Mouse (Mus musculus) hindbrain, postnatal 0 days (tissue): ENCODE results near the gene Ocm. TPM values are rescaled to one million over a fixed set of nuclear protein-coding genes. Genes with fewer than 3 reads are reported as not detected.
"Not testable (repeated sequence)": the region's sequence is repeated elsewhere in the genome, so short reads cannot be mapped to it uniquely, and the experiment has no call there.

ENCODE experiments used
- ATAC-seq: fragments of 200-750 bp; cut with Nextera tagmentation; 2 replicates; pipeline ENCODE4 v1.8.0; 2017; ENCODE audit warnings: mild to moderate bottlenecking, moderate TSS enrichment, moderate library complexity
- DNase-seq: peaks from one replicate; pipeline ENCODE4 v3.0.0-alpha.2; 2015; ENCODE audit warnings: low spot score
- H3K27ac ChIP-seq: fragments of 300-500 bp; sonication (generic); 2 replicates; pipeline ENCODE4 v1.5.1; 2014; ENCODE audit warnings: mild to moderate bottlenecking
- H3K27me3 ChIP-seq: fragments of 300-500 bp; sonication (generic); 2 replicates; pipeline ENCODE4 v1.6.1; 2014; ENCODE audit warnings: low read length, mixed read lengths; ENCODE audit not compliant: insufficient read depth
- H3K36me3 ChIP-seq: fragments of 300-500 bp; sonication (generic); 2 replicates; pipeline ENCODE4 v1.6.1; 2014; ENCODE audit warnings: low read length, mixed read lengths; ENCODE audit not compliant: insufficient read depth
- H3K4me1 ChIP-seq: fragments of 300-500 bp; sonication (generic); 2 replicates; pipeline ENCODE4 v1.6.1; 2014; ENCODE audit warnings: antibody characterized with exemption, low read length, mixed read lengths; ENCODE audit not compliant: insufficient read depth
- H3K4me2 ChIP-seq: fragments of 300-500 bp; sonication (generic); 2 replicates; pipeline ENCODE4 v1.6.1; 2014; ENCODE audit warnings: low read depth, mild to moderate bottlenecking, low read length, moderate library complexity, mixed read lengths
- H3K4me3 ChIP-seq: fragments of 300-500 bp; sonication (generic); 2 replicates; pipeline ENCODE4 v1.5.1; 2014; ENCODE audit warnings: low read length
- H3K9ac ChIP-seq: fragments of 300-500 bp; sonication (generic); replicated peaks from 2 replicates; pipeline ENCODE4 v1.6.1; 2014; ENCODE audit warnings: mild to moderate bottlenecking, low read length, moderate library complexity, mixed read lengths
- H3K9me3 ChIP-seq: fragments of 300-500 bp; sonication (generic); 2 replicates; pipeline ENCODE4 v1.6.1; 2016; ENCODE audit warnings: low read length, mixed read lengths
- CTCF ChIP-seq: IDR thresholded peaks from 2 replicates; pipeline ENCODE4 v1.5.1; 2016; ENCODE audit warnings: antibody characterized with exemption, control low read depth, low read depth
- WGBS: fragments of 180-500 bp; shearing (Covaris S2); extraction: QIAGEN DNeasy Blood & Tissue Kit; methylation state at CpG from one replicate; pipeline ENCODE4 v1.1.7; 2014; 5-methylcytosine and 5-hydroxymethylcytosine counted together
- polyA plus RNA-seq: library from polyadenylated mRNA; unstranded; fragments of >200 nt; fragmentation: Nextera tagmentation; extraction: Ambion mirVana; gene quantifications from 2 replicates; pipeline ENCODE4 v1.2.1, GENCODE M21; 2015
- total RNA-seq: library from RNA; depleted of rRNA; stranded (reverse); fragments of >200 nt; gene quantifications from 2 replicates; pipeline ENCODE4 v1.2.3, GENCODE M21; 2014

Gene Ocm
- total and polyA plus RNA-seq, 2 experiments from 2014 or later: 0.54 TPM; not detected in 1

- H3K27me3 ChIP-seq: no peaks in the 10 kb centered on the region
- no peak for TF ChIP-seq CTCF
- H3K4me1 ChIP-seq: no peaks in the 10 kb centered on the region
- H3K27ac ChIP-seq: no peak overlapping the region
- 54% methylated on average over 17 of the region's 17 CpGs for WGBS
- no peak overlapping the region for H3K9ac ChIP-seq
- H3K4me2 ChIP-seq: peak overlapping the region; percentile 21; the same call in 1 of the 2 replicates
- H3K4me3 ChIP-seq: 0 out of 2 replicates have a peak overlapping the region, but pooled peaks have one; percentile 4
- no peak for ATAC-seq
- H3K9me3 ChIP-seq: no peaks in the 10 kb centered on the region
- DNase-seq: no peak
- no peaks in the 10 kb centered on the region for H3K36me3 ChIP-seq
Measured at GRCm38 (mm10) chr5:144036952-144037351, 10.5 kb upstream of the Ocm start.

GRCm38 (mm10) chr5:144034567-144034966, 8.1 kb upstream of the Ocm start:
- Histone ChIP-seq H3K36me3 (no peaks in the 10 kb centered on the region), H3K9ac (no peak overlapping the region), H3K27me3 (no peaks in the 10 kb centered on the region), H3K9me3 (no peaks in the 10 kb centered on the region), H3K27ac (no peak overlapping the region), H3K4me3 (no peak overlapping the region), H3K4me1 (no peaks in the 10 kb centered on the region), H3K4me2 (no peak overlapping the region)
- DNase-seq: no peak
- 85% methylated on average over 7 of the region's 7 CpGs for WGBS
- TF ChIP-seq CTCF: no peak
- ATAC-seq: no peak

- DNase-seq (no peak), ATAC-seq (no peak)
- H3K36me3 ChIP-seq: no peaks in the 10 kb centered on the region
- 95% methylated on average over 7 of the region's 7 CpGs for WGBS
- H3K27me3 ChIP-seq: no peaks in the 10 kb centered on the region
- no peak overlapping the region for H3K9ac ChIP-seq
- no peak overlapping the region for H3K4me3 ChIP-seq
- no peak overlapping the region for H3K27ac ChIP-seq
- no peaks in the 10 kb centered on the region for H3K9me3 ChIP-seq
- no peaks in the 10 kb centered on the region for H3K4me1 ChIP-seq
- H3K4me2 ChIP-seq: no peak overlapping the region
- no peak for TF ChIP-seq CTCF
Measured at GRCm38 (mm10) chr5:144032491-144032890, 6.0 kb upstream of the Ocm start.

- no peaks in the 10 kb centered on the region for H3K4me1 ChIP-seq
- DNase-seq (no peak), ATAC-seq (no peak)
- H3K9ac ChIP-seq: no peak overlapping the region
- no peak overlapping the region for H3K4me2 ChIP-seq
- no peak for TF ChIP-seq CTCF
- 91% methylated on average over 9 of the region's 9 CpGs for WGBS
- H3K9me3 ChIP-seq: no peaks in the 10 kb centered on the region
- H3K27ac ChIP-seq: no peak overlapping the region
- no peak overlapping the region for H3K4me3 ChIP-seq
- peaks cover 13% of the 10 kb centered on the region for H3K36me3 ChIP-seq
- no peaks in the 10 kb centered on the region for H3K27me3 ChIP-seq
Measured at GRCm38 (mm10) chr5:144015845-144016244, 10.6 kb downstream of the Ocm start.

GRCm38 (mm10) chr5:144015312-144015650, 11.2 kb downstream of the Ocm start:
- WGBS: 76% methylated on average over 3 of the region's 3 CpGs
- no peak for DNase-seq
- Histone ChIP-seq H3K9ac (0 out of 2 replicates have a peak overlapping the region, but pooled peaks have one; percentile 82), H3K4me2 (peak overlapping the region; percentile 61), H3K9me3 (no peaks in the 10 kb centered on the region), H3K27ac (peak overlapping the region; percentile 76; the same call in 1 of the 2 replicates), H3K36me3 (peaks cover 19% of the 10 kb centered on the region), H3K4me1 (no peaks in the 10 kb centered on the region), H3K27me3 (no peaks in the 10 kb centered on the region), H3K4me3 (peak overlapping the region; percentile 98)
- no peak for TF ChIP-seq CTCF
- no peak for ATAC-seq

- H3K9me3 ChIP-seq: no peaks in the 10 kb centered on the region
- 3% methylated on average over 44 of the region's 47 CpGs for WGBS
- peak; percentile 93 for DNase-seq
Measured at GRCm38 (mm10) chr5:144014551-144015311, 11.7 kb downstream of the Ocm start, which contains the start of gene Ccz1. Ccz1 (minus strand) TSS chr5:144014877.

GRCm38 (mm10) chr5:144013366-144014134, 12.9 kb downstream of the Ocm start:
- H3K9ac ChIP-seq: not testable (repeated sequence)
- 73% methylated on average over 12 of the region's 13 CpGs for WGBS

More at GRCm38 (mm10) chr5:144014551-144015311, 11.7 kb downstream of the Ocm start, which contains the start of gene Ccz1:
- no peak for TF ChIP-seq CTCF
- Histone ChIP-seq H3K4me3 (peak within 1 kb of the TSS; percentile 98), H3K4me1 (no peaks in the 10 kb centered on the region), H3K9ac (peak within 1 kb of the TSS; percentile 82), H3K4me2 (peak within 1 kb of the TSS; percentile 61), H3K27ac (peak within 1 kb of the TSS; percentile 76), H3K36me3 (peaks cover 24% of the 10 kb centered on the region), H3K27me3 (no peaks in the 10 kb centered on the region)
- peak; percentile 98 for ATAC-seq

More at GRCm38 (mm10) chr5:144013366-144014134, 12.9 kb downstream of the Ocm start:
- H3K4me2 ChIP-seq: peak overlapping the region; percentile 61
- peaks cover 34% of the 10 kb centered on the region for H3K36me3 ChIP-seq
- H3K4me1 ChIP-seq, ATAC-seq, H3K27me3 ChIP-seq, H3K27ac ChIP-seq, DNase-seq, H3K9me3 ChIP-seq: not testable (repeated sequence)
- H3K4me3 ChIP-seq: peak overlapping the region; percentile 98
